Mouse (Mus musculus) forebrain, embryonic 13.5 days (tissue): ENCODE measurements around the gene Cyp2d22. TPM values are rescaled to one million over a fixed set of nuclear protein-coding genes. Genes with fewer than 3 reads are reported as not detected.
A peak's percentile ranks its signal among the peaks of the same experiment; 100 is the strongest.

Experiments used
- ATAC-seq: fragments of 200-750 bp; cut with Nextera tagmentation; 2 replicates; pipeline ENCODE4 v1.8.0; 2017
- H3K27ac ChIP-seq: fragments of 300-500 bp; sonication (generic); 2 replicates; pipeline ENCODE4 v1.5.1; 2015; ENCODE audit warnings: inconsistent platforms, mild to moderate bottlenecking, moderate library complexity
- H3K27me3 ChIP-seq: fragments of 300-500 bp; sonication (generic); 2 replicates; pipeline ENCODE4 v1.6.1; 2015; ENCODE audit warnings: mild to moderate bottlenecking, inconsistent platforms
- H3K36me3 ChIP-seq: fragments of 300-500 bp; sonication (generic); 2 replicates; pipeline ENCODE4 v1.6.1; 2015; ENCODE audit warnings: mild to moderate bottlenecking, inconsistent platforms; ENCODE audit not compliant: poor library complexity, severe bottlenecking
- H3K4me1 ChIP-seq: fragments of 300-500 bp; sonication (generic); 2 replicates; pipeline ENCODE4 v1.6.1; 2015; ENCODE audit warnings: inconsistent platforms
- H3K4me2 ChIP-seq: fragments of 300-500 bp; sonication (generic); 2 replicates; pipeline ENCODE4 v1.6.1; 2015; ENCODE audit warnings: inconsistent platforms, mild to moderate bottlenecking, moderate library complexity
- H3K4me3 ChIP-seq: fragments of 300-500 bp; sonication (generic); 2 replicates; pipeline ENCODE4 v1.5.1; 2015; ENCODE audit warnings: mild to moderate bottlenecking, inconsistent platforms
- H3K9ac ChIP-seq: fragments of 300-500 bp; sonication (generic); 2 replicates; pipeline ENCODE4 v1.6.1; 2015; ENCODE audit warnings: mild to moderate bottlenecking, inconsistent platforms
- H3K9me3 ChIP-seq: fragments of 300-500 bp; sonication (generic); replicated peaks from 2 replicates; pipeline ENCODE4 v1.6.1; 2016; ENCODE audit warnings: inconsistent platforms
- WGBS: fragments of 180-500 bp; shearing (Covaris S2); methylation state at CpG from one replicate; pipeline ENCODE4 v1.1.7; 2015; 5-methylcytosine and 5-hydroxymethylcytosine counted together
- polyA plus RNA-seq: library from polyadenylated mRNA; unstranded; fragments of >200 nt; fragmentation: Nextera tagmentation; extraction: Ambion mirVana; gene quantifications from 2 replicates; pipeline ENCODE4 v1.2.1, GENCODE M21; 2015

The Cyp2d22 gene
- polyA plus RNA-seq, 1 experiment from 2014 or later = 1.7 TPM

GRCm38 (mm10) chr15:82342543-82342935, 37.5 kb downstream of the Cyp2d22 start:
- H3K4me3 ChIP-seq = no peak overlapping the region
- H3K9me3 ChIP-seq = no peaks in the 10 kb centered on the region
- peaks cover 20% of the 10 kb centered on the region for H3K27me3 ChIP-seq
- ATAC-seq = no peak
- H3K4me1 ChIP-seq = peaks cover 29% of the 10 kb centered on the region
- H3K4me2 ChIP-seq = no peak overlapping the region
- 81% methylated on average over 5 of the region's 5 CpGs for WGBS
- H3K27ac ChIP-seq = no peak overlapping the region
- H3K9ac ChIP-seq = no peak overlapping the region
- peaks cover 4% of the 10 kb centered on the region; the same call in 1 of the 2 replicates for H3K36me3 ChIP-seq

GRCm38 (mm10) chr15:82341675-82342542, 38.2 kb downstream of the Cyp2d22 start:
- no peak overlapping the region for H3K27ac ChIP-seq
- H3K4me2 ChIP-seq = peak overlapping the region; percentile 56
- H3K9me3 ChIP-seq = no peaks in the 10 kb centered on the region
- 74% methylated on average over 15 of the region's 15 CpGs for WGBS
- H3K36me3 ChIP-seq = no peaks in the 10 kb centered on the region
- peaks cover 29% of the 10 kb centered on the region for H3K4me1 ChIP-seq
- H3K9ac ChIP-seq = peak overlapping the region; percentile 55; the same call in 1 of the 2 replicates
- peaks cover 20% of the 10 kb centered on the region for H3K27me3 ChIP-seq
- no peak overlapping the region; the same call in 1 of the 2 replicates for H3K4me3 ChIP-seq
- no peak for ATAC-seq

- ATAC-seq = no peak
- Histone ChIP-seq H3K4me3 (peak overlapping the region; percentile 33), H3K4me1 (peaks cover 28% of the 10 kb centered on the region), H3K27ac (no peak overlapping the region), H3K9ac (peak overlapping the region; percentile 55), H3K36me3 (no peaks in the 10 kb centered on the region), H3K27me3 (peaks cover 20% of the 10 kb centered on the region), H3K4me2 (peak overlapping the region; percentile 56), H3K9me3 (no peaks in the 10 kb centered on the region)
- 5% methylated on average over 39 of the region's 40 CpGs for WGBS
Observed at GRCm38 (mm10) chr15:82341036-82341501, 39.0 kb downstream of the Cyp2d22 start.

GRCm38 (mm10) chr15:82340414-82341035, 39.5 kb downstream of the Cyp2d22 start:
- H3K27me3 ChIP-seq = peaks cover 20% of the 10 kb centered on the region
- H3K4me2 ChIP-seq = peak overlapping the region; percentile 56
- peak overlapping the region; percentile 55 for H3K9ac ChIP-seq
- H3K27ac ChIP-seq = no peak overlapping the region
- H3K9me3 ChIP-seq = no peaks in the 10 kb centered on the region
- no peak for ATAC-seq
- peaks cover 5% of the 10 kb centered on the region for H3K36me3 ChIP-seq
- peaks cover 28% of the 10 kb centered on the region for H3K4me1 ChIP-seq
- 40% methylated on average over 21 of the region's 21 CpGs for WGBS
- H3K4me3 ChIP-seq = peak overlapping the region; percentile 33

- no peak for ATAC-seq
- 79% methylated on average over 8 of the region's 8 CpGs for WGBS
- H3K4me2 ChIP-seq = 0 out of 2 replicates have a peak overlapping the region, but pooled peaks have one; percentile 66
- no peak overlapping the region for H3K27ac ChIP-seq
- H3K4me3 ChIP-seq = no peak overlapping the region
- H3K9me3 ChIP-seq = no peaks in the 10 kb centered on the region
- H3K4me1 ChIP-seq = peaks cover 28% of the 10 kb centered on the region
- H3K36me3 ChIP-seq = peaks cover 12% of the 10 kb centered on the region
- H3K27me3 ChIP-seq = peaks cover 20% of the 10 kb centered on the region
- H3K9ac ChIP-seq = no peak overlapping the region
Observed at GRCm38 (mm10) chr15:82339634-82340254, 40.3 kb downstream of the Cyp2d22 start.

GRCm38 (mm10) chr15:82339150-82339549, 40.9 kb downstream of the Cyp2d22 start:
- no peak overlapping the region for H3K27ac ChIP-seq
- 54% methylated on average over 10 of the region's 10 CpGs for WGBS
- H3K36me3 ChIP-seq = peaks cover 18% of the 10 kb centered on the region
- H3K27me3 ChIP-seq = peaks cover 20% of the 10 kb centered on the region
- peak overlapping the region; percentile 53 for H3K4me3 ChIP-seq
- no peaks in the 10 kb centered on the region for H3K9me3 ChIP-seq
- peaks cover 28% of the 10 kb centered on the region for H3K4me1 ChIP-seq
- peak overlapping the region; percentile 66 for H3K4me2 ChIP-seq
- peak overlapping the region; percentile 70 for H3K9ac ChIP-seq
- ATAC-seq = no peak

- WGBS = under 1% methylated on average over 41 of the region's 41 CpGs
Observed at GRCm38 (mm10) chr15:82338593-82339112, 41.4 kb downstream of the Cyp2d22 start, which contains the start of the genes Naga, Pheta2 and Smdt1. Gene Naga (minus strand): TSS chr15:82338925. Gene Pheta2 (plus strand): TSS chr15:82338942. Gene Smdt1 (plus strand): TSS chr15:82338959.

GRCm38 (mm10) chr15:82337875-82338274, 42.2 kb downstream of the Cyp2d22 start:
- peaks cover 21% of the 10 kb centered on the region for H3K36me3 ChIP-seq
- H3K27me3 ChIP-seq = peaks cover 20% of the 10 kb centered on the region
- H3K4me2 ChIP-seq = peak overlapping the region; percentile 66
- H3K4me3 ChIP-seq = peak overlapping the region; percentile 53
- H3K9ac ChIP-seq = peak overlapping the region; percentile 70
- peaks cover 28% of the 10 kb centered on the region for H3K4me1 ChIP-seq
- no peaks in the 10 kb centered on the region for H3K9me3 ChIP-seq
- peak; percentile 12; the same call in 1 of the 2 replicates for ATAC-seq
- H3K27ac ChIP-seq = no peak overlapping the region
- WGBS = 42% methylated on average over 4 of the region's 4 CpGs

More at GRCm38 (mm10) chr15:82338593-82339112, 41.4 kb downstream of the Cyp2d22 start, which contains the start of the genes Naga, Pheta2 and Smdt1:
- Histone ChIP-seq H3K4me3 (peak within 1 kb of the TSS; percentile 53), H3K4me2 (peak within 1 kb of the TSS; percentile 66), H3K9ac (peak within 1 kb of the TSS; percentile 70), H3K27ac (no peak within 1 kb of the TSS), H3K9me3 (no peaks in the 10 kb centered on the region), H3K27me3 (peaks cover 20% of the 10 kb centered on the region), H3K4me1 (peaks cover 28% of the 10 kb centered on the region), H3K36me3 (peaks cover 21% of the 10 kb centered on the region)
- peak; percentile 93 for ATAC-seq

GRCm38 (mm10) chr15:82336629-82337028, 43.4 kb downstream of the Cyp2d22 start:
- peaks cover 22% of the 10 kb centered on the region for H3K36me3 ChIP-seq
- no peaks in the 10 kb centered on the region for H3K9me3 ChIP-seq
- 0 out of 2 replicates have a peak overlapping the region, but pooled peaks have one; percentile 26 for H3K9ac ChIP-seq
- no peak overlapping the region for H3K4me3 ChIP-seq
- ATAC-seq = no peak
- no peak overlapping the region for H3K4me2 ChIP-seq
- H3K4me1 ChIP-seq = peaks cover 28% of the 10 kb centered on the region
- H3K27ac ChIP-seq = no peak overlapping the region
- 59% methylated on average over 12 of the region's 12 CpGs for WGBS
- peaks cover 20% of the 10 kb centered on the region for H3K27me3 ChIP-seq

GRCm38 (mm10) chr15:82335194-82335593, 44.9 kb downstream of the Cyp2d22 start:
- 93% methylated on average over 4 of the region's 4 CpGs for WGBS
- Histone ChIP-seq H3K36me3 (peaks cover 34% of the 10 kb centered on the region), H3K4me3 (no peak overlapping the region), H3K27ac (no peak overlapping the region), H3K9me3 (no peaks in the 10 kb centered on the region), H3K4me2 (no peak overlapping the region), H3K4me1 (peaks cover 22% of the 10 kb centered on the region), H3K9ac (no peak overlapping the region; the same call in 1 of the 2 replicates), H3K27me3 (peaks cover 8% of the 10 kb centered on the region)
- no peak for ATAC-seq

- WGBS = 84% methylated on average over 2 of the region's 2 CpGs
- Histone ChIP-seq H3K9me3 (no peaks in the 10 kb centered on the region), H3K27me3 (no peaks in the 10 kb centered on the region), H3K36me3 (peaks cover 8% of the 10 kb centered on the region), H3K4me3 (no peak overlapping the region), H3K4me2 (no peak overlapping the region), H3K27ac (no peak overlapping the region), H3K9ac (no peak overlapping the region), H3K4me1 (no peaks in the 10 kb centered on the region)
- no peak for ATAC-seq
Observed at GRCm38 (mm10) chr15:82325382-82325781, 54.7 kb downstream of the Cyp2d22 start.
